Mouse (Mus musculus) bone marrow, adult 2 months (tissue): ENCODE results near the gene Gm45015.
"Not testable (repeated sequence)": the region's sequence is repeated elsewhere in the genome, so short reads cannot be mapped to it uniquely, and the experiment has no call there.

Source experiments
- CTCF ChIP-seq: fragments of 200-500 bp; IDR thresholded peaks from 2 replicates; pipeline ENCODE4 v1.5.1; 2011; ENCODE audit warnings: low read length, control low read depth; ENCODE audit not compliant: control insufficient read depth, insufficient read depth
- POLR2A ChIP-seq: fragments of 200-500 bp; IDR thresholded peaks from 2 replicates; pipeline ENCODE4 v1.6.1; 2011; ENCODE audit warnings: low read depth, mild to moderate bottlenecking, control low read depth, low read length, borderline replicate concordance; ENCODE audit not compliant: control insufficient read depth

- TF ChIP-seq POLR2A, CTCF: not testable (repeated sequence)
Measured at GRCm38 (mm10) chrX:73295745-73296144, 40.9 kb downstream of the Gm45015 start.
